Mouse (Mus musculus): ENCODE measurements at regions not wholly inside any gene's neighbourhood (a gene's known extent, or its start where the extent isn't known, plus 50 kb on each side); places are given as distances from the start of the nearest gene placed in this dataset.

DNA sequence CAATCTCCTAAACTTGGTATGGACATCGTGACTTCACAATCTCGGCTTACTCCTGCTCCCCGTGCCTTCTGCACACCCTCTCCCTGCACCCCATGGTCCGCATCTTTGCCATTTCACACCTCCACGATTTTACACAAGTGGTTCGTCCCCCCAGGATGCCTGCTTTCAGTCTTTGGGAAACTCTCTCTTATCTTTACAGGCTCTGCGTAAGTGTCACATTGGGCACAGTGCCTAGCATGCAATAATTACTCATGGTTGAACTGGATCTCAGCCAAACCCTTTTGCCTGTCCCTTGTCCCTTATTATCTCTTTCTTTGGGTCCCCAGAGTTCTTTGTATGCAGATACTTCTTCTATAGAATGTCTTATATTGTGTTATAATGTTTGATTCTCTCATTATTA, 166.2 kb upstream of the Habp2 start:
- Histone ChIP-seq H3K9me3 (ENCODE audit: low read length) (peaks cover 14% of the 10 kb centered on the region), H3K4me1 (replicated peaks; ENCODE audit: low read depth, low read length) (no peaks in the 10 kb centered on the region; the same call in 1 of the 2 replicates), H3K4me3 (replicated peaks; ENCODE audit: low read length) (no peak overlapping the region), H3K36me3 (ENCODE audit: insufficient read depth, low read length) (no peaks in the 10 kb centered on the region), H3K27me3 (ENCODE audit: insufficient read depth, low read length) (peaks cover 28% of the 10 kb centered on the region)
- TF ChIP-seq CTCF (conservative IDR thresholded peaks at IDR 0.05; ENCODE audit: low read length) (no peak), POU5F1 (IDR thresholded peaks at IDR 0.05; ENCODE audit: borderline replicate concordance, low read length) (no peak), NANOG (IDR thresholded peaks at IDR 0.05; ENCODE audit: borderline replicate concordance, low read length) (no peak)

DNA sequence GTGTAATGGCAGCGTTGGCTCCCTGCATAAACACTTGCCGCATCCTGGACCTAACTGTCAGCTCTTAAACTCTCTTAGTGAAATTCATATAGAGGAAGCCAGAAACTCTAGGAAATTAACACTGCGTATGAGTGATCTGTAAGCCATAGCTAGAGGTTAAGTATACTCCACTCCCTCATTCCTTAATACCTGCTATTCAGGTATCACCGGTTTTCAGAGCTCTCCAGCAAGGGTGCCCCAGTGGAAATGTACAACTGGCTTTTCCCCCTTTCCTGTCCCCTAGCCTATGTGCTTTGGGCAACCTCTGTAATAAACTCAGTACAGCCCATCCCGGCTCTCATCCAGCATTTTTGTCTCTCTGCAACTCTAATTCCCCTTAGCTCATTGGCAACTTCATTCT, 164.8 kb upstream of the Habp2 start:
- H3K4me1 ChIP-seq (replicated peaks; ENCODE audit: low read depth, low read length): no peaks in the 10 kb centered on the region
- no peaks in the 10 kb centered on the region for H3K36me3 ChIP-seq (ENCODE audit: insufficient read depth, low read length)
- peaks cover 31% of the 10 kb centered on the region for H3K27me3 ChIP-seq (ENCODE audit: insufficient read depth, low read length)
- peaks cover 14% of the 10 kb centered on the region for H3K9me3 ChIP-seq (ENCODE audit: low read length)
- TF ChIP-seq NANOG (IDR thresholded peaks at IDR 0.05; ENCODE audit: borderline replicate concordance, low read length) (no peak), CTCF (conservative IDR thresholded peaks at IDR 0.05; ENCODE audit: low read length) (no peak), POU5F1 (IDR thresholded peaks at IDR 0.05; ENCODE audit: borderline replicate concordance, low read length) (no peak)
- no peak overlapping the region for H3K4me3 ChIP-seq (replicated peaks; ENCODE audit: low read length)

GRCm38 (mm10) chr19:56131556-56131955, 155.4 kb upstream of the Habp2 start:
- no peak overlapping the region for H3K4me3 ChIP-seq (replicated peaks; ENCODE audit: low read length)
- peaks cover 32% of the 10 kb centered on the region for H3K4me1 ChIP-seq (replicated peaks; ENCODE audit: low read depth, low read length)
- no peaks in the 10 kb centered on the region for H3K9me3 ChIP-seq (ENCODE audit: low read length)
- peaks cover 30% of the 10 kb centered on the region for H3K27me3 ChIP-seq (ENCODE audit: insufficient read depth, low read length)
- no peak for TF ChIP-seq CTCF (conservative IDR thresholded peaks at IDR 0.05; ENCODE audit: low read length)
- TF ChIP-seq NANOG (IDR thresholded peaks at IDR 0.05; ENCODE audit: borderline replicate concordance, low read length): no peak
- TF ChIP-seq POU5F1 (IDR thresholded peaks at IDR 0.05; ENCODE audit: borderline replicate concordance, low read length): no peak
- H3K36me3 ChIP-seq (ENCODE audit: insufficient read depth, low read length): no peaks in the 10 kb centered on the region

DNA sequence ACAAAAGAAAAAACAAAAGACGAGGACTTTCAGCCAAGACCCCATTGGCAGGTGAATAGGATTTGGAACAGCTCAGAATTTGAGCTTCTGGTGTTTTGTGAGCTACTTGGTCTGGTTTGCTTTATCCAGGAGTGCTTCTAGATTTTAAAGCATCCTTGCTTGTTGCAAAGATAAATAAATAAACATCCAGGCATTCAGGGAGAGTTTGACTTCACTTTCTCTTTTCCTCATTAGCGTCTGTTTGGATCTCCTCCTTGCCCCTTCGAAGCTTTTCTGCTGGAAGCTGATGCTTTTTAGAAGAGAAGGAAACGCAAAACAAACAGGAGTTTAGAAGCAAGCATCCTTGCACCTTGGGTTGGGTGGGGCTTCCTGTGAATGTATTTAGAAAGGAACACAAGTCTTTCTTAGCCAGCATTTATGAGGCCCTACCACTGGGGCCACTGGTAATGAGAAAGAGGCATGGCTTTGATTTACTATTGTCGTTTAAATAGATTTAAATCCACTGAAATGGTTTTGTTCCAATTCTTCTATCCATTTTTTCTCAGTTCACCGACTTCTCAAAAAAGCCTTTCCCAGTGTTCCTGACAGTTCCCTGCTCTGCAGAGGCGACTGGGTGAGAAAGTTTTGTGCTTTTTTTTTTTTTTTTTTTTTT, 153.9 kb upstream of the Habp2 start:
- Histone ChIP-seq H3K4me3 (replicated peaks; ENCODE audit: low read length) (no peak overlapping the region), H3K9me3 (ENCODE audit: low read length) (0 out of 2 replicates have a peak, but pooled peaks cover 5% of the 10 kb centered on the region), H3K27me3 (ENCODE audit: insufficient read depth, low read length) (peaks cover 36% of the 10 kb centered on the region), H3K36me3 (ENCODE audit: insufficient read depth, low read length) (no peaks in the 10 kb centered on the region), H3K4me1 (replicated peaks; ENCODE audit: low read depth, low read length) (peaks cover 32% of the 10 kb centered on the region)
- TF ChIP-seq NANOG (IDR thresholded peaks at IDR 0.05; ENCODE audit: borderline replicate concordance, low read length) (no peak), POU5F1 (IDR thresholded peaks at IDR 0.05; ENCODE audit: borderline replicate concordance, low read length) (no peak), CTCF (conservative IDR thresholded peaks at IDR 0.05; ENCODE audit: low read length) (no peak)

GRCm38 (mm10) chr19:56133565-56133964, 153.4 kb upstream of the Habp2 start:
- Histone ChIP-seq H3K36me3 (ENCODE audit: insufficient read depth, low read length) (no peaks in the 10 kb centered on the region), H3K4me1 (replicated peaks; ENCODE audit: low read depth, low read length) (peaks cover 32% of the 10 kb centered on the region), H3K4me3 (replicated peaks; ENCODE audit: low read length) (no peak overlapping the region), H3K27me3 (ENCODE audit: insufficient read depth, low read length) (peaks cover 39% of the 10 kb centered on the region), H3K9me3 (ENCODE audit: low read length) (0 out of 2 replicates have a peak, but pooled peaks cover 6% of the 10 kb centered on the region)
- no peak for TF ChIP-seq POU5F1 (IDR thresholded peaks at IDR 0.05; ENCODE audit: borderline replicate concordance, low read length)
- TF ChIP-seq NANOG (IDR thresholded peaks at IDR 0.05; ENCODE audit: borderline replicate concordance, low read length): no peak
- no peak for TF ChIP-seq CTCF (conservative IDR thresholded peaks at IDR 0.05; ENCODE audit: low read length)

DNA sequence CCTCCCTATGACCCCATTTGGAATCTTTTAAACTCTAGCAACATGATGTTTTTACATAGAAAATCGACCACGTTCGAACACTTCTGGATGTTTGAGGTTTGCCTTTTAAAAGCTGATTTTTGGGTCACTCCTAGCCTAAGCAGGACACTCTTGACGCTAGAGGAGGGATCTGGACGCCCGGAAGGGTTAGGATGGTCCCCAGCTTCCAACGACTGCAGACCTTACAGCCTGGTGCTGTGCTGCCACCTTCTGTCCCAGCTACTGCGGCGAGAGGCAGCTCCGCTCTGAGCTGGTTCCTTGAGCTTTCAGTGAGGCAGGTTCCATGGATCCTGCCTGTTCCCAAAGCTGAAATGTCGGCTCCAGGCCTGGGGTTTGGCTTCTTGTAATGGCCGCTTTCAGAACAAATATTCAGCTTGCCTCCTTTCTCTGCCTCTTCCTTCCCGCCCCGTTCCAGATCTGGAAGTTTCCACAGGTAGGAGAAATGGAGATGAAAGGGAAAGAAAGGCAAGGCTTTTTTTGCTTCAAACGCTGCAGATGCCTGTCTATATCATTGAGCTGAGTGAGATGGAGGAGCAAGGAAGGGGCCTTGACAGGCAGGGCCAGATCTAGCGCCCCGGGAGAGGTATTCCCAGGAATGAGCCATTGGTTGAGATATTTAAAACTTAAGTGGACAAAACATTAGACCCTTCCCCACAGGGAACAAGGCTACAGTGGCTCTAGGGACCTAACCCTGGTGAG, 152.7 kb upstream of the Habp2 start:
- TF ChIP-seq NANOG (IDR thresholded peaks at IDR 0.05; ENCODE audit: borderline replicate concordance, low read length): no peak
- no peak for TF ChIP-seq CTCF (conservative IDR thresholded peaks at IDR 0.05; ENCODE audit: low read length)
- 0 out of 2 replicates have a peak, but pooled peaks cover 8% of the 10 kb centered on the region for H3K9me3 ChIP-seq (ENCODE audit: low read length)

DNA sequence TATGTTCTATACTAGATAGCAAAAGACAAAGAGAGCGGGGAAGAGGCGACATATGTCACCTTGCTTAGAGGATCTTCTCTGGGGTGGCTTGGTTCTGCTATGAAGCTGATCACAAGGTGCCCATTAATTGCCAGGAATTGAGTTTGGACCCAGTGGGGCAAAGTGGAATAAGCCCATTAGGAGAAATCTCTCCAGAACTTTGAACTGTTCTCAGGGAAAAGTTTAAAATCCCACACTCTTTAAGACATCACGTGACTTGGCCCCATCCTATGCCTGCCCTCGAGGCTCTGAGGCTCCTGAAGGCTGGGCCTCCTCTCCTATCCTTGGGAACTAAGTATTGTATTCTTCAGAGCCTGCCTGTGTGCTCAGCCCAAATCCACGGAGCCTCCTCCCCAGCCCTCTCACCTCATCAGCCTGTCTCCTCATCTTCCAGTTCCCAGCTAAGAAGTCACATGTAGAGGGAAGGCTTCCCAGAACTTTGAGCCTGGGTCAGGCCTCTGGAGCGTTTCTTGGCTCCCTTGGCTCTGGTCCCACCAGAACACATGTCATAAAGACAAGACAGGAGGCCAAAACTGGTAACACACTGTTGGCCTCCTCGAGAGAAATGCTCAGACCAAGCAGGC, 151.5 kb upstream of the Habp2 start:
- no peak overlapping the region for H3K4me3 ChIP-seq (replicated peaks; ENCODE audit: low read length)
- peaks cover 40% of the 10 kb centered on the region for H3K27me3 ChIP-seq (ENCODE audit: insufficient read depth, low read length)
- H3K36me3 ChIP-seq (ENCODE audit: insufficient read depth, low read length): no peaks in the 10 kb centered on the region
- 0 out of 2 replicates have a peak, but pooled peaks cover 8% of the 10 kb centered on the region for H3K9me3 ChIP-seq (ENCODE audit: low read length)
- no peak for TF ChIP-seq POU5F1 (IDR thresholded peaks at IDR 0.05; ENCODE audit: borderline replicate concordance, low read length)
- TF ChIP-seq NANOG (IDR thresholded peaks at IDR 0.05; ENCODE audit: borderline replicate concordance, low read length): no peak
- TF ChIP-seq CTCF (conservative IDR thresholded peaks at IDR 0.05; ENCODE audit: low read length): no peak
- H3K4me1 ChIP-seq (replicated peaks; ENCODE audit: low read depth, low read length): peaks cover 32% of the 10 kb centered on the region

More for the DNA sequence above, 152.7 kb upstream of the Habp2 start:
- Histone ChIP-seq H3K4me1 (replicated peaks; ENCODE audit: low read depth, low read length) (peaks cover 32% of the 10 kb centered on the region), H3K36me3 (ENCODE audit: insufficient read depth, low read length) (no peaks in the 10 kb centered on the region), H3K27me3 (ENCODE audit: insufficient read depth, low read length) (peaks cover 46% of the 10 kb centered on the region), H3K4me3 (replicated peaks; ENCODE audit: low read length) (no peak overlapping the region)

DNA sequence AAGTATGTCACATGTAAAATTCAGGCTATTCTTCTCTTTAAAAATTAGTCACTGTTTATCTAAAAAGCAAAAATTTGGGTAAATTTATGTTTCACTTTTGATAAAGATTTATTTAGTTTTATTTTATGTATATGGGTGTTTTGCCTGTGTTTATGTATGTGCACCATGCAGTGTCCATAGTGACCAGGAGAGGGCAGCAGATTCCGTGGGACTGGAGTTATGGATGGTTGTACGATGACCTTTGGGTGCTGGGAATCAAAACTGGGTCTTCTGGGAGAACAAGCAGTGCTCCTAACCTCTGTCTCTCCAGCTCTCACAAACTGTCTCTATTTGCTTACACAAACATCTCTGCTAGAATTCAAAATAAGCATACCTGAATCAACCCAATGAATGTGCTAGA, 146.4 kb upstream of the Habp2 start:
- TF ChIP-seq NANOG (IDR thresholded peaks at IDR 0.05; ENCODE audit: borderline replicate concordance, low read length) (no peak), CTCF (conservative IDR thresholded peaks at IDR 0.05; ENCODE audit: low read length) (peak; percentile 51), POU5F1 (IDR thresholded peaks at IDR 0.05; ENCODE audit: borderline replicate concordance, low read length) (no peak)
- peaks cover 31% of the 10 kb centered on the region for H3K27me3 ChIP-seq (ENCODE audit: insufficient read depth, low read length)

More for the DNA sequence above, 146.4 kb upstream of the Habp2 start:
- H3K36me3 ChIP-seq (ENCODE audit: insufficient read depth, low read length): no peaks in the 10 kb centered on the region
- H3K4me1 ChIP-seq (replicated peaks; ENCODE audit: low read depth, low read length): no peaks in the 10 kb centered on the region
- H3K4me3 ChIP-seq (replicated peaks; ENCODE audit: low read length): no peak overlapping the region
- peaks cover 24% of the 10 kb centered on the region for H3K9me3 ChIP-seq (ENCODE audit: low read length)

Data from E14TG2a.4 (cell line).